Mouse (Mus musculus) heart, adult 2 months (tissue): Measurements from ENCODE around the gene Nlgn3. TPM values are rescaled to one million over a fixed set of nuclear protein-coding genes. Genes with fewer than 3 reads are reported as not detected.

Experiments used
- DNase-seq, 2 experiments: peaks; one replicate each; pipeline ENCODE4 v3.0.0; 2021
- H3K27ac ChIP-seq: fragments of 200-600 bp; 2 replicates; pipeline ENCODE4 v1.8.1; 2022
- H3K27me3 ChIP-seq: fragments of 200-500 bp; 2 replicates; pipeline ENCODE4 v1.6.1; 2012; ENCODE audit warnings: mild to moderate bottlenecking, low read length, inconsistent platforms, mixed read lengths; ENCODE audit not compliant: control insufficient read depth, insufficient read depth
- H3K36me3 ChIP-seq: fragments of 200-500 bp; 2 replicates; pipeline ENCODE4 v1.6.1; 2012; ENCODE audit warnings: low read length, inconsistent platforms; ENCODE audit not compliant: control insufficient read depth, insufficient read depth
- H3K4me1 ChIP-seq: fragments of 200-500 bp; 2 replicates; pipeline ENCODE4 v1.6.1; 2011; ENCODE audit warnings: low read length; ENCODE audit not compliant: control insufficient read depth, insufficient read depth
- H3K4me3 ChIP-seq: fragments of 200-600 bp; 2 replicates; pipeline ENCODE4 v1.8.1; 2022
- H3K79me2 ChIP-seq: fragments of 200-500 bp; replicated peaks from 2 replicates; pipeline ENCODE4 v1.6.1; 2012; ENCODE audit warnings: mild to moderate bottlenecking, inconsistent platforms, low read length, moderate library complexity, mixed read lengths; ENCODE audit not compliant: control insufficient read depth, insufficient read depth
- H3K9ac ChIP-seq: fragments of 200-500 bp; 2 replicates; pipeline ENCODE4 v1.6.1; 2012; ENCODE audit warnings: low read depth, mild to moderate bottlenecking, control low read depth, inconsistent platforms, low read length, mixed read lengths
- CTCF ChIP-seq: fragments of 200-600 bp; IDR thresholded peaks from 2 replicates; pipeline ENCODE4 v1.8.1; 2022; ENCODE audit warnings: antibody characterized with exemption, mild to moderate bottlenecking, moderate library complexity
- EP300 ChIP-seq: fragments of 200-500 bp; IDR thresholded peaks from 2 replicates; pipeline ENCODE4 v1.6.1; 2011; ENCODE audit warnings: low read depth, low read length, control low read depth; ENCODE audit not compliant: insufficient read depth
- POLR2A ChIP-seq: fragments of 200-500 bp; IDR thresholded peaks from 2 replicates; pipeline ENCODE4 v1.6.1; 2011; ENCODE audit warnings: mild to moderate bottlenecking, low read depth, low read length, control low read depth; ENCODE audit not compliant: insufficient read depth
- WGBS: fragments of 180-500 bp; shearing (Covaris S2); methylation state at CpG from one replicate; pipeline ENCODE4 v1.1.7; 2018; 5-methylcytosine and 5-hydroxymethylcytosine counted together
- intact Hi-C: fragments of 180-260 bp; cut with DNase I; formaldehyde crosslinking; loops from one replicate; pipeline ENCODE4 v1.15.1; 2025
- long read RNA-seq: library from polyadenylated mRNA; stranded (forward); transcript quantifications from one replicate; pipeline ENCODE4 v2.0.0, GENCODE M21; 2021
- polyA plus RNA-seq: library from polyadenylated mRNA; depleted of rRNA; stranded (reverse); fragments of >200 nt; gene quantifications from 2 replicates; pipeline ENCODE4 v1.2.3, GENCODE M21; 2012; rRNA removed
- total RNA-seq, 2 experiments: library from RNA; stranded (reverse); gene quantifications; 2 replicates each; pipeline ENCODE4 v1.2.3; 2021

The Nlgn3 gene
- total RNA-seq, result 1 to 10 TPM in 1 of 2 experiments, under 1 TPM in 1; 0.42 to 1.0 TPM
- 0.20 and 1.1 TPM in 2 replicates for polyA plus RNA-seq
- long read RNA-seq, result 0 reads

- H3K79me2 ChIP-seq, result no peaks in the 10 kb centered on the region
- H3K27me3 ChIP-seq, result no peaks in the 10 kb centered on the region
- no peak within 1 kb of the TSS for H3K27ac ChIP-seq
- no peak for DNase-seq
- no peak for TF ChIP-seq CTCF
- no peak for TF ChIP-seq POLR2A
- TF ChIP-seq EP300, result no peak
- H3K4me3 ChIP-seq, result no peak within 1 kb of the TSS
- WGBS, result 33% methylated on average over 24 of the region's 24 CpGs
- H3K9ac ChIP-seq, result no peak within 1 kb of the TSS
- no peaks in the 10 kb centered on the region for H3K36me3 ChIP-seq
- intact Hi-C loops, result no loop called here
- H3K4me1 ChIP-seq, result no peaks in the 10 kb centered on the region; the same call in 1 of the 2 replicates
Measured at GRCm38 (mm10) chrX:101299055-101299454, at the start of gene Nlgn3. Nlgn3 (plus strand) TSS chrX:101299168.

- Histone ChIP-seq H3K4me3 (peak within 1 kb of the TSS; percentile 68), H3K9ac (peak within 1 kb of the TSS; percentile 68), H3K27ac (peak within 1 kb of the TSS; percentile 78), H3K36me3 (no peaks in the 10 kb centered on the region), H3K4me1 (peaks cover 2% of the 10 kb centered on the region), H3K27me3 (no peaks in the 10 kb centered on the region), H3K79me2 (no peaks in the 10 kb centered on the region)
- TF ChIP-seq CTCF (no peak), EP300 (0 out of 2 replicates have a peak, but pooled peaks have one; percentile 26), POLR2A (peak; percentile 77)
- intact Hi-C loops, result loop anchor here (2.0 to 5.0 kb wide), 3 partner anchors 19 to 78 kb away; partner anchors contain the start of gene Snx12
- WGBS, result 13% methylated on average over 47 of the region's 47 CpGs
- DNase-seq, result peak; percentile 84 to 91
Measured at GRCm38 (mm10) chrX:101253952-101254729, 44.8 kb upstream of the Nlgn3 start, which contains the start of gene Foxo4. Foxo4 (plus strand) TSS chrX:101254528.

- WGBS, result 17% methylated on average over 26 of the region's 26 CpGs
- Histone ChIP-seq H3K27me3 (no peaks in the 10 kb centered on the region), H3K27ac (peak overlapping the region; percentile 78), H3K36me3 (no peaks in the 10 kb centered on the region), H3K9ac (peak overlapping the region; percentile 68), H3K4me1 (peaks cover 2% of the 10 kb centered on the region), H3K4me3 (peak overlapping the region; percentile 68), H3K79me2 (no peaks in the 10 kb centered on the region)
- TF ChIP-seq CTCF (no peak), POLR2A (no peak), EP300 (no peak)
- peak; percentile 18 to 41 for DNase-seq
- intact Hi-C loops, result loop anchor here (2.0 to 5.0 kb wide), 3 partner anchors 18 to 78 kb away; partner anchors contain the start of gene Snx12
Measured at GRCm38 (mm10) chrX:101254740-101255139, 44.2 kb upstream of the Nlgn3 start.

GRCm38 (mm10) chrX:101256603-101257002 lies 42.4 kb upstream of the Nlgn3 start:
- no peak overlapping the region for H3K27ac ChIP-seq
- H3K36me3 ChIP-seq, result no peaks in the 10 kb centered on the region
- H3K4me1 ChIP-seq, result peaks cover 2% of the 10 kb centered on the region
- WGBS, result 77% methylated on average over 13 of the region's 13 CpGs
- intact Hi-C loops, result no loop called here
- no peaks in the 10 kb centered on the region for H3K79me2 ChIP-seq
- no peak overlapping the region for H3K9ac ChIP-seq
- H3K4me3 ChIP-seq, result no peak overlapping the region
- DNase-seq, result no peak
- H3K27me3 ChIP-seq, result no peaks in the 10 kb centered on the region
- TF ChIP-seq CTCF (peak; percentile 48), EP300 (no peak)

- Histone ChIP-seq H3K4me3 (no peak overlapping the region), H3K27ac (no peak overlapping the region), H3K36me3 (no peaks in the 10 kb centered on the region), H3K27me3 (no peaks in the 10 kb centered on the region), H3K9ac (no peak overlapping the region), H3K79me2 (no peaks in the 10 kb centered on the region), H3K4me1 (no peaks in the 10 kb centered on the region)
- TF ChIP-seq EP300 (no peak), POLR2A (no peak), CTCF (no peak)
- intact Hi-C loops, result no loop called here
- 45% methylated on average over 12 of the region's 13 CpGs for WGBS
- DNase-seq, result no peak
Measured at GRCm38 (mm10) chrX:101260441-101261325, 38.3 kb upstream of the Nlgn3 start.
